Mouse (Mus musculus): ENCODE measurements at regions not wholly inside any gene's neighbourhood (a gene's known extent, or its start where the extent isn't known, plus 50 kb on each side); places are given as distances from the start of the nearest gene placed in this dataset.
A peak's percentile ranks its signal among the peaks of the same experiment; 100 is the strongest.

GRCm38 (mm10) chr10:122515698-122516097, 67.4 kb downstream of the Avpr1a start:
- DNase-seq (ENCODE audit: low spot score in 2 of 2): no peak

- DNase-seq (ENCODE audit: low spot score in 2 of 2): no peak
Observed at GRCm38 (mm10) chr10:122519274-122519790, 71.0 kb downstream of the Avpr1a start.

DNA sequence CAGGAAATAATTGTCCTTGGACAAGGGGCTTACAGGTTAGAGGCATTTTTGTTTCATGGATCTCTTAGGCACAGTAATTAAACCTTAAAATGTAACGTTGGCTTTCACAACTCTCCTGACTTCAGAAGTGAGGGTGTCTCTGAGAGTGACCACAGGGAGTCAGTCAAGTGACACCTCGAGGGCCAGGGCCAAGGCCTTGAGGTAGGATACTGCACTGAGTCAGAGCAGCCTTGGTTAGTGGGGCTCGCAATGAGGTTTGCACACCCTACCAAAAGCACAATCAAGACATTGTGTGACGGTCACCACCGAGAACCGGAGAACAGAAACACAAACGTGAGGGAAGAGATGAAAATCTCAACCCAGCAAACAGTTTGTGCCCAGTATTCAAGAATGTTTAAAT, 71.7 kb downstream of the Avpr1a start:
- DNase-seq (ENCODE audit: low spot score in 2 of 2): no peak

GRCm38 (mm10) chr10:122522631-122523030, 74.3 kb downstream of the Avpr1a start:
- no peak for DNase-seq (ENCODE audit: low spot score in 2 of 2)

- DNase-seq (ENCODE audit: low spot score in 2 of 2): no peak
Observed at GRCm38 (mm10) chr10:122525360-122525759, 77.1 kb downstream of the Avpr1a start.

- no peak for DNase-seq (ENCODE audit: low spot score in 2 of 2)
Observed at GRCm38 (mm10) chr10:122525807-122526206, 77.5 kb downstream of the Avpr1a start.

DNA sequence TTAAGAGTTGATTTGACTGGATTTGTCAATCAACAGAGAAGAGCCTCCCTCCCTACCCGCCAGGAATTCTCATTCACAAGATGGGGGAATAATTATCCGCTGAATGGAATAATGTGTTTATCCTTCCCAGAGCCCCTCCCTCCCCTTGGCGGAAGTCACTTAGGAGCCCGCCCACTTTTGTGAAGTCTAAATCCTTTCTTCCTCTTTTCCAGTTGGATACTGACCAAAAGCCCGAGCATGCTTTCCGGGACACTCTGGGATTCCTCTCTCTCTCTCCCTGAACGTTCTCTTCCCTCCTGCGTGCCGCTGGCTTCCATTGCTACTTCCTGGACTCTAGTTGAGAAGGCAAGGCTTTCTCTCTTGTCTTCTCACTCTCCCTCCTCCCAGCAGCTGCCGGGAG, 79.9 kb downstream of the Avpr1a start:
- DNase-seq (ENCODE audit: low spot score in 2 of 2): no peak

DNA sequence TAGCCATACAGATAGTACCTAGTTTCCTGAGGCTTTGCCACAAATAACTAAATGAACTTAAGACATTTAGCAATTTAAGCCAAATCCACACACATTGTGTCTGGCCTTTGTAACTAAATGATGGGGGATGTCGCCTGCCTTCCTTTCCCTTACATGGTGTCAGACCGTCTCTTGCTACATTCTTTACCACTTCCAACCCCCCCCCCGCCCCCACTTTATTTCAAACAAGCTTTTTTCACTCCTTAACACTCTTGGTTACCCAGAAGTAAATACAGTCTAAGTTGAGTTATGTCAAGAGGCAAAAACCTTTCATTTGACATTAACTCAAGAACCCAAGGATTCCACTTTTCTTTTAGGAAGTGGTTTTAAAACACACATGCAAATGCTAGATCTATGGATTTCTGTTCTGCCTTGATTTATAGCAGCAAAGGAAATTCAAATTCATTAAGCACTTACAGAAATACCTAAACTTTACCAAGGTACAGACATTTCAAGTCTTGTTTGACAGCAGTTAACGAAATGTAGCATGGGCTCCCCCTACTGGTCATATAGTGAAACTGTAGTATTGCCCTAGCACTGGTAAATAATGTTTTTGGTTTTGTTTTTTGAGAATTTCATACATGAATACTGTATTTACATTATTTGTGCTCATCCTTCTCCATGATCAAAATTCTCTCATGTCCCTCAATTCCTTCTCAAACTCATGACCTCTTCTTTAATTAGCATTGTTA, 80.8 kb downstream of the Avpr1a start:
- no peak for DNase-seq (ENCODE audit: low spot score in 2 of 2)

- no peak for DNase-seq (ENCODE audit: low spot score in 2 of 2)
Observed at GRCm38 (mm10) chr10:122534714-122535113, 86.4 kb downstream of the Avpr1a start.

DNA sequence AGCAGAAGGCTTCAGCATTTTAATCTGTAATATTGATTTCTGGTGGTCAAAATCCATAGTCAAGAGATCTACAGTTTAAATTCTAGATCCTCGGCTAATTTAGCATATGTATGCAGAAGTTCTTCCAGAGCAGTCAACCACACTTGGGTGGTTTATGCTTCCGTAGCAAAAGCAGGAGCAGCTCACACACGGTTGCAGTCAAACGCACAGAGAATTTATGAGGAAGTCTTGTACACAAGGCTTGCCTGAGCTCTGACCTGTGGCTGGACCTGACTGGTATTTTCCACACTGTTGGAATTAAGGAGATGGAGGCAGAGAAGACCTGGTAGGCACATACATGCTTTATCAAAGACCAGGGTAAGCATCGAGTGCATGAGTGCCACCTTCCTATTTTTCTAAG, 86.8 kb downstream of the Avpr1a start:
- no peak for DNase-seq (ENCODE audit: low spot score in 2 of 2)

GRCm38 (mm10) chr10:122539655-122540054, 91.4 kb downstream of the Avpr1a start:
- no peak for DNase-seq (ENCODE audit: low spot score in 2 of 2)

- DNase-seq (ENCODE audit: low spot score in 2 of 2): no peak
Observed at GRCm38 (mm10) chr10:122542573-122542972, 94.3 kb downstream of the Avpr1a start.

DNA sequence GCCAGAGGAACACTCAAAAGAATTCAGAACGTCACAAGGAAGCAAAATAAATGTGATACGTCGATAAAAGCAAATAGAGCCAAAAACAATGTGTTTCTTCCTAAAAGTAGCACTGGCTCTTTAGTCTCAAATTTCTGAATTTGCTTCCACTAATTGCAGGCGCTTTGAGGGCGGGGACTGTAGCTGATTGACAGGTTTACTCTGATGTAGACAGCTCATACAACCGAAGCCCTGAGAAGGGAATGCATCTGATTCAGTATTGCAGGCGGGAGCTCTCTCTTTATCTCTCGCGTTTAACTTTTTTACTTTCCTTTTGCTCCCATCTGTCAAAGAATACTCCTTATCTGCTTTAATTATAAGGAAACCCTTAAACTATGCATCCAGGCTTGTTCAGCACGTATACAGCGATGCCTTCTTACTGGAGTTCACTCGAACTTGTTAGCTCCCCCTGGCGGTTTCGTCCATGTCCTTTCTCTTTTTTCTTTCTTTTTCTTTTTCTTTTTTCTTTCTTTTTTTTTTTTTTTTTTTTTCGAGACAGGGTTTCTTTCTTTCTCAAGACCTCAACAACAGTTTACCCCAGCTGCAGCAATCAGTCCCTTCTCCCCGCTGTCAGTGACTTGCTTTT, 95.9 kb downstream of the Avpr1a start:
- peak; percentile 36 to 61 for DNase-seq (ENCODE audit: low spot score in 2 of 2)

GRCm38 (mm10) chr10:122545029-122545428, 96.7 kb downstream of the Avpr1a start:
- no peak for DNase-seq (ENCODE audit: low spot score in 2 of 2)

DNA sequence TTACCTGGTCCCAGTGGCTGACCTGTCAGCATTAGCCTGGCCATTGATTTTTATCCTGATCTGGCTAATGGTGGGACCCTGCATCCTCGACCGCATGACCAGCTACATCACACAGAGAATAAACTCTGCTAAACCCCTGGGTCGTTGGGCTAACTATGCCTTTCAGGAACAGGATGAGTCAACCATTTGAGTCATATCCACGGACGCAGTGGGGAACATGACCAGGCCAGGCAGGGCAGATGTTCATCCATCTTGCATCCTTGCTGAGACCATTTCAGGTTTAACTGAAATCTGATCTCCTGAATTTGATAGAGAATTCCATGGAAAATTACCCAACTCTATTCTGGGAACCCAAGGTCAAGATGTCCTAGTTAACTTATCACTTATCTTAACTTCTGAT, 103.3 kb downstream of the Avpr1a start:
- no peak for DNase-seq (ENCODE audit: low spot score in 2 of 2)

GRCm38 (mm10) chr10:122553124-122553822, 105.0 kb downstream of the Avpr1a start:
- peak in 1 of 2 experiments; percentile 60 for DNase-seq (ENCODE audit: low spot score in 2 of 2)

DNA sequence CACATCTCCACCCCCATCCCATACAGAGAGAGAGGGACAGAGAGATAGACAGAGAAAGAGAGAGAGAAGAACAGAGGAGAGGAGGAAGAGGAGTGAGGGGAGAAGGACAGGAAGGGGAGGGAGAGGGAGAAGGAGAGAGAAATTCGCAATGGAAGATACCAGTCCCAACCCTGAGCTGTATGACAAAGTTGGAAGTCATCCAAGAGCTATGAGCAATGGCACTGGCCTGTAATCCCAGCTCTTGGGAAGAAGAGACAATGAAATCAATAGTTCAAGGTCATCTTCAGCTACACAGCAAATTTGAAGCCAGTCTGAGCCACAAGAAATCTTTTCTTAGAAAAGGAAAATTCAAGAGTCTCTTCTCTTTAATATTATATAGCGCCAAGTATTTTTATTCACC, 105.6 kb downstream of the Avpr1a start:
- no peak for DNase-seq (ENCODE audit: low spot score in 2 of 2)

- no peak for DNase-seq (ENCODE audit: low spot score in 2 of 2)
Observed at GRCm38 (mm10) chr10:122558660-122559059, 110.4 kb downstream of the Avpr1a start.

DNA sequence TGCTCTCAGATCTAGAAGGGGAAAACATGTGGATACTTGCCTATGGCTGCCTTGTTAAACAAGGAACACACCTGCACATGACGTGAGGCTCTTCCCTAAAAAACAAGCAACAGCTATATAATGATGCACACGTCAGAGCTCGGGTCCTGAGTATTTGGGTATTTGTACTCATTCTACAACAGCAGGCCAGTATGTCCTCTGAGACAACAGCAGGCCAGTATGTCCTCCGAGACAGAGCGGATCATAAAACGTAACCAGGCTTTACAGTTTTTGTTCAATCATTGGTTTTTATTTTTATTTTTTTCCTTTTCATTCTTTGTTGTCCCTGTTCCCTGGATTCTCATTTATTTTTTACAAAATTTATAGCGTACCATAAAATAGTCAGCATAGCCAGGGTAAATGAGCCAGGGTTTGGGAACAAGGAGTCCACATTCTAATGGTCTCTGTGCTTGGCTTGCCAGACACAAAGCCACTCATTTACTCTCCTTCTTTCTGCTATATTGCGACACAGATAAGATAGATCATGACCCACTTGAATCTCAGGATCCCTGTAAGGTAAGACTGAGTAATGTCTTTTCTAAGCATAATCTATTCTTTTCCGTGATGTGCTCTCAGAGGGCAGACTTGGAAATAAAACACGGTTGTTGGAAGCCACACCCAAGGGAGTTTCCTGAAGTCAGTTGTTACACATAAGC, 111.8 kb downstream of the Avpr1a start:
- DNase-seq (ENCODE audit: low spot score in 2 of 2): no peak

GRCm38 (mm10) chr10:122561924-122562323, 113.6 kb downstream of the Avpr1a start:
- DNase-seq (ENCODE audit: low spot score in 2 of 2): no peak

GRCm38 (mm10) chr10:122562542-122562941, 114.2 kb downstream of the Avpr1a start:
- DNase-seq (ENCODE audit: low spot score in 2 of 2): no peak

DNA sequence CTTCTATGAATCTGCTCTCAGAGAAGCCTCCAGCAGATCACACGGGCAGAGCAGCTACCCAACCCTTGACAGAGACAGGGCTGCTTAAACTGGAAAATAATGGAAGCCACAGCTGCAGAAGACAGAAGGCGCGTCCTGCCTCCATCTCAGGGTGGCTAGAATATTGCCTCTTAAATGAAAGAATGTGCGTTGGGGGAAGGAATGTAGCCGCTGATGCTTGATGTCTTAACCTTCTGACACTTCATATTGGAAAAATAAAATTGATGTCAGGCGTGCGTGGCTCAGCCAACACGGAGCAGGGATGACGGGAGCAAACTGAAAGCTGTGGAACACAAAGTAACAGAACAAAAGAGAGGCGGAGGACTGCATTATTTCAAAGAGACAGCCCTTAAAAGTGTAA, 114.6 kb upstream of the Ppm1h start:
- no peak for DNase-seq (ENCODE audit: low spot score in 2 of 2)
